Mouse (Mus musculus): ENCODE data around the gene Ikbke. TPM values are rescaled to one million over a fixed set of nuclear protein-coding genes. Genes with fewer than 3 reads are reported as not detected.
A peak's percentile ranks its signal among the peaks of the same experiment; 100 is the strongest.
"Not testable (repeated sequence)": the region's sequence is repeated elsewhere in the genome, so short reads cannot be mapped to it uniquely, and the experiment has no call there.

Ikbke gene
- total RNA-seq, 2 experiments from 2014 or later = 1.5 to 2.6 TPM

DNA sequence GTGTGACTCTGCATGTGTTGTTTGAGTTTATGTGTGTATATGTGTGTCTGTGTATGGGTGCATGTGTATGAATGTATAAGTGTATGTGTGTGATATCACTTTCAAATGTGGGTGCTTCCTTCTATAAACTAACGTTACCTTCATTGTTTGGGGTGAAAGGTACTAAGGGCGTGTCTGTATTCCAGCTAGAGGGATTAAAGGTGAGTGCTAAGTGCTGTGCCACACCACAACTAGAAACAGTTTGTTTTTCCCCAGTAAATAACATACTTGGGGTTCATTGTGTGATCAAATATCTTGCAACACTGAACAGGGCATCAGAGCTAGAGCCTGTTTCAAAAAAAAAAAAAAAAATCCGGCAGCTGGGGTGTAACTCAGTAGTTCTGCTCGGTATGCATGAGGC lies 2.3 kb upstream of the Ikbke start:
- DNase-seq = no peak

DNA sequence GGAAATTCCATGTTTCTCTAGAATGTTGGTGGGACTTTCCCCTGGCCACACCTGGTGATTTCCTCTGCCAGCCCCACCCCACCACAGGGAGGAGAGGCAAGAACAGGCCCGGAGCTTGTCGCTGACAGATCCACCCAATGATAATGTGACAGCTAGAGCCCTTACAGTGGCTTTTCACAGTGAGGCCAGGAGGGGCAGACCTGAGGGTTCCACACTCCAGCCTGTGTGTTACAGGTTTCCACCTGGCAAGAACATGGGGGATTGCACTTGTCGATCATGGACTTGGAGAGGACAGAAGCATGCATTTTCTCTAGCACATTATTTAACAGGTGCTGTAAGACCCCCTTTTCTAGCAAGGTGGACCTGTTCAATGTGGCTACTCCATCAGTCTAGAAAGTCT lies 874 bp upstream of the Ikbke start:
- no peak for DNase-seq

DNA sequence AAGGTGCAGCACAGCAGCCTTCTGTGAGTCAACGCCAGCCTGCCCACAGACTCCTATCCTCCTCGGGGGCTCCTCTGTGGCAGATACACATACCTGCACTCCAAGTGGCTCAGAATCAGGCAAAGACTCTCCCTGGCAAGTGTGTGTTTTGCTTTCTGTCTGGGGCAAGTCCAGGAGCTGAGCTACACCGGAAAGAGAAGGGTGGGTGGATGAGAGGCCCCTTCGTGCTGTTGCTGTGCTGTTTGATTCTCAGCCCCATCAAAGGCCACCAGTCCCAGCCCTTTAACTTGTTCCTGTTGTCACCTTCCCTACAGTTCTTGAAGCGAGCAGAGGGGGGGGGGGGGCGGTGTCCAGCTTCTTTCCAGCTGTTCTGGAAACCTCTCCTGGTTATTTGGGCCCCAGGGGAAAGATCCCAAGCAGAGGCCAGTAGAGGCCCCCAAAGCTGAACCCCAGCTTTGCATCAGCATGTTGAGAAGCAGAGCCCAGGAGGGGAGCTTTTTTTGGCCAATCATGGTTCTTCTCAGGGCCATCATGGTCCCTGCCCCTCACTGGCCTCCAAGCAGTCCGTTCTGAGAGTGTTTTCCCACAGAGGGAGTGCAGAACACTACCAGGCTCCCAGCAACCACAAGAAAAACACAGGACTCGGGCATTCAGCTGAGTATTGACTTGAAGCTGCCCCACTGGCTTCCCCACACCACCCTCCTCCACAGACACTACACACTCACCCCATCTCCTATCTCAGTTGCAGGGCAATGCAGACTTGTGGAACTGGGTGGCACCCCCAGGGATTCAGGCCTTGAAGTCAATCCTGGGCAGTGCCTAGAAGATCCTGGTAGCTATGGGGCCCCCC lies 575 bp downstream of the Ikbke start:
- DNase-seq = peak in 1 of 2 experiments; percentile 35

DNA sequence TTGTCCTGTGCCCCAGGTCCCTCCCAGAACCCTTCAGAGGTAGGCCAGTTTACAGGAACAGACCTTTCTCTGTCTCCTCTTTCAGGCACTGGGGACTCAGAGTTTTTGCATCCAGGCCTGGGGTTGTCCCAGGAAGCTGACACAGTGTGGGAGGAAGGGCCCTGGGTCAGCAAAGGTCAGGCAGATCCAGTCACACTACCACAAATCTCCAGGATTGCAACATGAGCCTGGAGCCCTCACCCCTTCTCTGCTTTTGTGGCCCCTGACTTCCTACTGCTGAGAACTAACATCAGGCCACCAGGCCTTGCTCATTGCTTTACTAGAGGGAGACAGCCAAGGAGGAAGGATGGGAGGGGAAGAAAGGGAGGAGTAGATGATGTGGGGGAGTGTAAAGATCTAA lies 2.6 kb downstream of the Ikbke start:
- DNase-seq = peak in 1 of 2 experiments; percentile 34

DNA sequence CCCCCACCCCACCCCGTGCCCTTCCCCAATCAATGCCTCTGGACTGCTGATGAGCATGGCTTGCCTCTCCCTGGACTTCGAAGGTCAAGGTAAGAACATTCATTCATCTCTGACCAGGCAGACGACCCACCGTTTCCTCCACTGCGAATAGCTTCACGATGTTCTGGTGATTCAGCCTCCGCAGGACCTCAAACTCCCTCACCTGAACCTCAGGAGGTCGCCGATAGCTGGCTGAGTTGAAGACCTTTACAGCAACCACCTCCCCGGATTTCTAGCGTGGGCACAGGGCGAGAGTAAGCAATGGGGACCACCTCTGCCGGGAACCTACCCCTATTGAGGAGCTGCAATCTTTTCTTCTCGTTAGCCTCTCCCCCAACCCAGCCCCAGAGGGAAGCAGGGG lies 3.8 kb downstream of the Ikbke start:
- no peak for DNase-seq

DNA sequence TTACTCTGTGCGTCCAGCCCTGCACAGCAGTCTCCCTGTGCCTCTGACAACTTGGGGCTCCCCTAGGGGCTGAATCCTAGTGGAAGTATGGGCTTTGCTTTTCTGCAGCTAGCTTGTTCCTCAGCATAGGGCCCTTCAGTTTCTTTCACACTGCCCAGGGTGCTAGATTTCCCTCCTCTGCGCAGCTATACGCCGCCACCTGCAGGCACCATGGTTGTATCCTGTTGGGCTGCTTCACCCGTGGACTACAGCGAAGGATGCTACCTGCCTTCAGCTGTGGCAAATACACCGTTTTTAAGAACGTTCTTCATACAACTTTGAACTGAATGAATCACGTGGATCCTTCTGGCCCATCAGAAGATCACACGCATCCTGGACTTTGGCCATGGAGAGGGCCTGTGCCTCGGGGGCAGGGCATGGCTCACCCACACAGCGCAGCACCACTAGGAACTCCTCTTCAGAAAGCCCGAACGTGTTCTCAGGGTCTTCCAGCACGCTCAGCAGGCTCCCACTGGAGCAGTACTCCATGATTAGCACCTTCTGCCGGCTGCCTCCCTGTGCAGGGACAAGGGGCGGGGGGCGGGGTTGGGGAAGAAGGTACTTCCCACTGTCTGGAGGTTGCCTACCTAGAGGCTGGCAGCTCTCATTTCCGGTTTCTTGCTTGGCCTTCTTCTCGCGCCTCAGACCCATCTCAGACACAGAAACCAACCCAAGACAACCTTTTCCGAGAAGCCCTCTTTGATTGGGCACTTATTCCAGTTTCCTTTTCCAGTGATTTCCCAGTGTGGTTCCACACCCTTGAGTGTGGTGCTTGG lies 4.5 kb downstream of the Ikbke start:
- no peak for DNase-seq

DNA sequence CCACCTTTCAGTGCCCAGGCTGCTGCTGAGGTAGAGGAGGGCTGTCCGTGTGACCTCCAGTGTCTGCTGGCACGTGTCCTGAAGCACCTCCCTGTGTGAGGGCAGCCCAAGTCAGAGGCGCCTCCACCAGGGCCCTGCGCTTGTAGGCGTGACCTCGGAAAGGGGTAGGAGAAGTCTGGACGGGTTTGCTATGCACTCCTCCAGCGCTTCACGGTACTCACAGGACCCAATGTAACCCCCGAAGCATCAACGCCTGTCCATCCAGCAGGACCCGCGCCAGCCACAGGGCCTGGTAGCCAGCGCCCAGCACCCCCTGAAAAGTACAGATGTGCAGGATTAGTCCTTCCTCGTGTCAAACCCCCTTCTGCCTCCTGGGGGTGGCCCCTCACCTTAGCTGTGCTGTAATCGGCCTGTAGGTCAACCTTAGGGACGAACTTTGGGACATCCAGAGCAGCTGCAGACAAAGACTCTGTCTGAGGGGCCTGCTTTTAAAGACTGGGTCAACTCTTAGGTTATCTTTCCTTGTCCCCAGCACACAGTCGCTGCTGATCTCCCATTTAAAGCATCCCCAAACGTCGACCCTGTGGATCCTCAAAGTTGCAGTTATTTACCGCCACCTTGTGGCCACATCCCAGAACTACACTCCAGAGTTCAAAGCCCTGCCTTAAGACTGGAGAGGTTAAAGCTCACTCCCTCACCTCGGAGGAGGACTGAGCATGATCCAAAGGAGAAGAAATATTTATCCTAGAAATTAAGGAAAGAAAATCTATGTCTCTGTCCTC lies 9.4 kb downstream of the Ikbke start:
- DNase-seq = peak; percentile 44 to 81

DNA sequence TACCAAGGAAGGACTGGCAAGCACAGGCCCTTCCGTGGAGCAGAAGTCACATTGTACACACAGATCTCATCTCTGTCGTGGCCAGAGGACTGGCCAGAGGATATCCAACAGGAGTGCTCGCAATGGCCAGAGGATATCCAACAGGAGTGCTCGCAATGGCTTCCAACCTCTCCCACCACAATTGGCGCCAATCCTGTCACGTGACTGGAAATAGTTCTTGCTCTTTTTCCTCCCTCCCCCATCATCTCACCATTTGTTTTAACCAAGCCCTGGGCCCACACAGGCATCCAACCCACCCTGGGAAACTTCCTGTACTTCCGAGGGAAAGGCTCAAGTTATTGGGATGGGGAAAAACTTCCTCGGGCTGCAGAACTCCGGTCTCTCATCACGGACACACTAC lies 10.6 kb downstream of the Ikbke start:
- DNase-seq = no peak

DNA sequence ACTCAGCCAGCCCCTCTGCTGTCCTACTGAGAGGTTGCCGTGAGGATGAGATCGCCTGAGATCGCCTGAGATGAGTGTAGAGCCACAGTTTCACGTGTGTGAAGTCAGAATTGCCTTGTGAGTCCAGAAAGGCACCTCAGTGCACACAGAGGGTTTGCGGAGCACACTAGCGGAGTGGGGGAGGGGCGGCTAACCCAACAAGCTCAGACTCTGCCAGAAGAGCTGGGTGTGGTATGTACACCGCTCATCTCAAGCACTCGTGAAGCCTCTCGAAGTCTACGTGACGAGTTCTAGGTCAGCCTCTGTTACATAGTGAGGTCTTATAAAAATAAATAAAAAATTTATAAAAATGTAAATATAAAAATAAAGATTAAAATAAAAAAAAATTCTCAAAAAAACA lies 15.5 kb downstream of the Ikbke start:
- no peak for DNase-seq

DNA sequence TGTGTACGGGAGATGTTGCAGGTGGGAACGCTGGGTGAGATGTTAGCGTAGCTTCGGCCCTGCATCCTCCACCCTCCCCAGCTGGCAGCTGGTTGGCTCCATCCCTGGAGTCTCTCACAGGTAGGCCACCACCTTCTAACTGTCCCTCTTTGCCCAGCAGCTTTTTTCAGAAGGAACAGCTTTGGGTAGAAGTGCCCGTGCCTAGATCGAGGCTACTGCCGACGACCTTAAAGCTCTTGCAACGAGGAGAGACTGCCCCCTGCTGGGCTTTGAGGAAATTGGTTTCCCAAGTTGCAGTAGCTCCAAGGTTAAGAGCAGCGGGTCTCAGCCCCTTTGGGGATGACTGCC lies 19.1 kb downstream of the Ikbke start:
- DNase-seq = peak; percentile 52 to 87

DNA sequence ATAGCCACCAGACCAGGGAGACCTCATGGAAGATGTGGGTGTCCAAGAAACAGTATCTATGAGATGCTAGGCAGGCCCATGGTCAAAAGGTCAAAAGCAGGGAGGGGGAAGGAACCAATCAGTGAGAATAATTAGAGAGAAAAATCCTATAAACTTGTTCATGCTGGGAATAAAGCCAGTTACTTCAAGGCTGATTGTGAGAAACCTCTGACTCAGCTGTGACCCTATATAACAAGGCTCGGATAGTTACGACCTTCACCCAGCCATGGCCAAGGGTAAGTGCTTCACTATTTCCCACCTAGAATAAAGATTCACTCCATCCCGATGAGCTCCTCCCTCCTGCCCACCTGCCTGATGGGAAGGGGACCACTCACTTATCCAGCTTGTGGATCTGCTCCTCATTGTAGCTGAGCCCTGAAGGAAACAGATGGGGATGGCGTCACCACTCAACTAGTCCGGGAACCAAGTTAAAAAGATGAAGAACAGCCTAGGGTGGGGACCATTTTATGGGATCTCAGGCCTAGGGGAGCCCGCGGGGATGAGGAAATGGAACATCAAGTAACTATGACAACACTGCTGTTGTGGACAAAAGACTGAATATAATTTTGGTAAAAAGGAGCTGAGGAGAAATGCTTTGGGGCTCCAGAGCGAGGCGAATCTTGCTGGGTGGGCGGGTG lies 19.6 kb downstream of the Ikbke start:
- no peak for DNase-seq

DNA sequence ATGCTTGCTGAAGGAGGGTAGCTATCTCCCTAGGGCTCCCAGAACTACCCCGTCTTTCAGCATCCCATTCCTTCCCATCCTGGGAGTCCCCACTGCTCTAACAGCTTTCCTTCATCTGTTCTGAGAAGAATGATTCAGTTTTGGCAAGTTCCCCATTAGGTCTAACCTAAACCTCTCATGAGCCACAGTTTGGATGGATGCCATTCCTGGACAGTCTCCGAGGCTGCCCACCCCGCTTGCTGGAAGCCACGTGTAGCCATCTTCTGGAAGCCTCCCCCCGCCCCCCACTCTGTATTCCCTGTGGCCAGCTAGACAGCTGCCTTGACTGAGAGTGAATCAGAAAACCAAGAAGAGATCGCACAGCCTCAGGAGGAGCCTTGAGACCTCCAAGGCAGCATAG lies 22.1 kb downstream of the Ikbke start:
- no peak for DNase-seq

DNA sequence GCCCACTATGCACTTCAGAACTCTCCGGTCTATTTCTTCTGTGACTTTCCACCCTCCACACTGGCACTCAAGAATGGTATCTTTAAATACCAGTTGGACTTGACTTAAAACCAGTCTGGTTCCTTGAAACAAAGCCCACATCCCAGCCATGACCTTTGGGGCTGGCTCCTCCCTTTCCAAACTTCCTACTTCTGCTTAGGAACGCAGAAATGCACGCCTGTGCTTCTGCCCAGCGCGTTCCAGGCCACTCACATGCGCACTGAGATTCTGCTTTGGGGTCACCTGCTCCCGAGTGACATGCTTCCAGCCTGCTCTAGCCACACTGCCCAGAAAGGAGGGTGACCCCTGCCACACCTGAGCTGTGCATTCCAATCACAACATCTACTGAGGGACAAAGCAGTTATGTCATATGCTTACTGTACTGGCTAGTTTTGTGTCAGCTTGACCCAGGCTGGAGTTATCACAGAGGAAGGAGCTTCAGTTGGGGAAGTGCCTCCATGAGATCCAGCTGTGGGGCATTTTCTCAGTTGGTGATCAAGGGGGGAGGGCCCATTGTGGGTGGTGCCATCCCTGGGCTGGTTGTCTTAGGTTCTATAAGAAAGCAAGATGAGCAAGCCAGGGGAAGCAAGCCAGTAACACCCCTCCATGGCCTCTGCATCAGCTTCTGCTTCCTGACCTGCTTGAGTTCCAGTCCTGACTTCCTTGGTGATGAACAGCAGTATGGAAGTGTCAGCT lies 26.7 kb downstream of the Ikbke start:
- not testable (repeated sequence) for DNase-seq

DNA sequence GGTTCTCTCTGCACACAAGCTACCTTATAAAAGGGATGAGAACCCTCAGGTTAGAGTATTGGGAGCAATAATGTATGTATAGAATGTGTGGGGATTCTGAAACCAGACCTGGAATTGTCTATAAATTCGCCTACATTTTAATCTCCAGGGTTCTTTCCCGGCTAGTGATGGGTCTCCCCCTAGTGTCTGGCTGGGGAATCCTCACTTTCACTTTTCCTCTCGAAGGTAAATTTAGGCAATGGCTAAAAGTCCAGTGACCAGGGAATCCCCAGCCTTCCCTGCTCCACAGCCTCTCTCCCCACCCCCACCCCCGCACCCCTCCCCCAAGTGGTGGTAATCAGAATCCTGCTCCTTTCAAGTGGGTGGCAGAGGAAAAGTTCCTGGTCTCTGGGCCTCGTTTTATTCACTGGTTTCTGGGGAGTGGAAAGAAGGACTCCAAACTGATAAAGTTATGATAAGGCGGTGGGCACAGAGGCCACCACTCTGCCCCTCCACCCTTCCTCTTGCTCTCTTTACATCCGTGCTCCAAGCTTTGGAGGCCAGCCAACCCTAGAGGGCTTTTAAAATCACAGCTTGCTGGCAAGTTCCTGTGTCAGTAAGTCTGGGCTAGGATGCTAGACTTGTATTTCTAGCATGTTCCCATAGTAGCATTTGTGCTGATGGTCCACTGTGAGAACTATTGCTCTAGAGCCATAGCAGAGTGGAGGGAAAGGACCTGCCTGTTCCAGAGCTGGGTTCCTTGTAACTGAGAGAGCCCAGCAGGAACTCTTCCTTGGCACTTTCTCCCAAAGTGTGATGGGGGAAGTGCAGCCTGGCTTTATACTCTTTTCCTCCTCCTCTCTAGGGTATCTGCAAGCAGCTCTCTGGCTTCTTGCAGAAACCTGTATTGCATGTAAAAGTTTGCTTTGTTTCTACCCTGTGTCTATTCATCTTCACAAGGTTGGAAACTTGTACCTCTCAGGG lies 32.7 kb downstream of the Ikbke start:
- DNase-seq = peak; percentile 60 to 73

DNA sequence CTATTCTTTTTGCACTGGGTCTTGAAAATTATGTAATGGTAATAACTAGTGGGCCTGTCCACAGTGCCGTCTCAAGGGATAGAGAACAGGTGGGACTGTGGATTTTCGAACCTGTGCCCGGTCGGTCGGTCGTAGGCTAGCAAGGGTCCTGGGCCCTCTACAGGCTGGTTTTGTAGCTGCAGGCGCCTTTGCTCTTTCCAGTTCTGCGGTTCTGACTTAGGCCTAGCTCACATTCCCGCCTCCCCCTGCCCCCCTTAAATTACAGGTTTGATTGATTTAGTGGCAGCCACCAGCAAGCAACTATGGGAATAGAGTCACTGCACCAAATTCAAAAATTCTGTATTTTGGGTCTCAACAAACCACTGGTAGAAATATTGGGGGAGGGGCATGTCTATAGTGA lies 33.5 kb downstream of the Ikbke start:
- DNase-seq = peak; percentile 41 to 69

DNA sequence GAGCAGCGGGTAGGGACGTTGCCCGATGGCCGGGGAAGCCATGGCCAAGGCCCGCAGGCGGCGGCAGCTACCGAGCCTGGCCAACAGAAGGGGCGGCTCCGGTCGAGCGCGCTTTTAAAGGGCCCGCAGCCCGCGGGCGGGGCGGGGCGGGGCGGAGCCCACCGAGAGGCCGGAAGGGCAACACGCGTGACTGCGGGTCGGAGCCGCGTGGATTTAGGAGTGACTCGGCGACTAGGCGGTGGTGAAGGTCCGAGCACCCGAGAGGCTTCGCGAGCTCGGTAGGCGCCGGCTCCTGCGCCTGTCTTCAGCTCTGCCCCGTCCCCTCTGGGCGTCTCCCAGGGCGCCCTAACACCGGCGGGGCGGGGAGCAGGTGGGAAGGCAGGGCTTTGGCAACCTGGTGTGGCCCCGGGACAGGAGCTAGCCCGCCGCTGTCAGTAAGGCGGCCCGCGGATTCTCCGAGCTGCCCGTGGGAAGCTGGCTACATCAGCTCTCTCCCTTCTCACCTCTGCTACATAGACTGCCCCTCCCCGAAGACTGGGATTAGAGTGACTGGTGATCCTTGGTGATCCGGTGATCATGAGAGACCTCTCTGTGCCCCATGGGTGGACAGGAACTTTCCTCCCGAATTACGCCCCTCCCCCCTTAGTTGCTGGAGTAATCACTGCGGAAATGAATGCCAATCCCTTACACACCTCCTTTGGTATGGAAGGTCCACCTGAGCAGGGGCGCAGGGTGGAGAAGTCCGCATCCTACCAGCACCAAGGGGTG lies 34.1 kb downstream of the Ikbke start, which contains the start of gene Rassf5:
TSS of gene Rassf5 (minus strand) at position 170 of the 768 bp plus-strand sequence.
- DNase-seq = peak; percentile 80 to 83

DNA sequence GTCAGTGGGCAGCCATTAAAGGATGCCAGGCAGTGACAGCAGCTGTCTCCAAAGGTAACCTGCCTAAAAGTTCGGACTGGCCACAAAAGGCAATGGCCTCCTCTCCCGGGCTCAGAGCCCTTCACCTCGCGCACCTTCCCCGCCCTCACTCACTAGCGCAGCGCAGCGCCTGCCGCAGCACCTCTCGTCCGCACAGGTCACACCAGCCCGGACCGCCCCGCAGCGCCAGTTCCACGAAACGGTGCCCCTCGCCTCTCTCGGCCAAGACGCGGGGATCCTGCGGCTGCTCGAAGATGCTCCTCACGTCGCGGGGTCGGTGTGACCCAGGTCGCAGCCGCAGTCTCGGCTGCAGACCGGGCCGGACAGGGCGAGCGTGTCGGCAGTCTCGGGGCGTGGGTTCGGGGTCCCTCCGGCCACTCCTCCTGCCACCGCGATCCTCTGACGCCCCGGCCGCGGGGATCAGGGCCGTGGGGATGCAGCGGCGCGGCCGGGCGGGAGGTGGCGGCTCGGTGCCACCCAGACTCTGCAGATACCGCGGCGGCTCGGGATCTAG lies 34.8 kb downstream of the Ikbke start:
- DNase-seq = no peak

DNA sequence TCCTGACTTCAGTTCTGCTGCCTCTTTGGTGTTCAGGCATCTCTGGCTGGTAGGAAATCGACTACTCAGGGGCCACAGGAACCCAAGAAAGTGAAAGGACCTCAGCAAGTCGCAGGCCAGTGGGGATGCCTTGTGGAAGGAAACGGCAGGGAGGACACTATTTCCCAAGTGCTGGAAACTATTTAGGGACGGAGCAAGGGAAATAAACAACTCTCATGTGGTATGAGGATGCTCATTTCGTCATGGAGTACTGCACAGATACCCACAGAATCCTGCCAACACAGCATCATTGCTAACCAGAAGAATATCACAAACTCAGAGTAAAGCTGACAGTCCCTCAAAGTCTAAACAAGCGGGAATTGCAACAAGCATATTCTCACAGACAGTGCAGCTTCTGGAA lies 36.5 kb downstream of the Ikbke start:
- DNase-seq = no peak
